Mouse (Mus musculus): ENCODE data around the gene Slc16a4.
A peak's percentile ranks its signal among the peaks of the same experiment; 100 is the strongest.

Gene Slc16a4

DNA sequence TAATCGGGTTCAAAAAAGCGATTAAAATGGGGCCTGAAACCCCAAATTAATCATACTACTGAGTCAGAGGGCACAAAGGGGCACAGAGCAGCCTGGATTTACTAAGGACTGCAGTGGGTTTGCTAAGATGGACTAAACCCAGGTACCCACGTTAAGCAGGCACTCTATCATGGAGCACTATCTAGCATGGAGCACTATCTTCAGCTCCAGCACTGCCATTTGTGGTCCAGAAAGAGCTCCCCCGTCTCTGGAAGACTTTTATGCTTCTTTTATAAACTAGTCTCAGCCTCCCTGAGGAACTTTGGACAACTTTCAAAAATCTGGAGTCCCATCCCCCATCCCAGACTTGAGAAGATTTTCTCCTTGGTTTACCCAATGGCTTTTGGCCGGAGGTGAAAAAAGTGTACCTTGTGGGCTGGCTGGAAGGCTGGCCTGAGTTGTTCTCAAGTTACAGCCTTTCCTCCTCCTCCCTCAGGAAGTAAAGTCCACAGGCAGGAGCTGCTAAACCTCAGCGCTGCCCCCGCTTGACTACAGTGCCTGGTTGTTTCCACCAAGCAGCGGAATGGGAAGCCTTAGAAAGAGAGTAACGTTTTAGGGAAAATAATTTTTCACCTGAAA lies at the start of gene Slc16a4:
Gene Slc16a4, plus strand, starts transcription at position 467 of the 618 bp plus-strand sequence.
- DNase-seq (ENCODE audit: low spot score) = peak; percentile 19

DNA sequence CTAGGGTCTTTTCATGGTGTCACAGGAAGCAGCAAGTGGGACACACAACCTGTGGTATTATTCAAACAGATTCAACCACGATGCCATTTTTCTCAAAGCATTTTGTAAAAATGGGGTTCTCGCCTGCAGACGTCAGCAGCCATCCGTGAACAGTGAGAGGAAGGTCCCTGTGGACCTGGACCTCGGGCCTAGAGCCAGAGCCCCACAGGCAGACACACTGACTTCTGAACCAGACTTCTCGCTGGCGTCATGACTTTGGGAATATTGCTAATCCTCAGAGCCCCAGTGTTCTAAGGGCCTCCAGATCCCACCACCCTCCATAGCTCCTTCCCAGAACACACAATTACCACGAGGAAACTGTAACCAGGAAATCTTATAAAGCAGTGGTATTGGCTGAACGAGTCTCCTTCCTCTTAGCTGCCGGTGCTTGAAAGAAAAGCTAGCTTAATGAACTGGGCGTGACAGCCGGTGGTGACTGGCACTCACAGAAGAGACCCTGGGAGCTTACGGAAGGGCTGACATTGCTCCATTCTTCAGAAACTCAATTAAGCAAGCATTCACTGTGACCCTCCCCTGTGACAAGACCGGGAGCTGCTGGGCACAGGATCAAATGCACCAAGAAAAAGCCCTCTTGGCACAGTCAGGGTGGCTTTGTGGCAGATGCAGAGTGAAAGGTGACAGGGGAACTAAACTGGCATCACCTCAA lies 49.5 kb upstream of the Slc16a4 start:
- DNase-seq (ENCODE audit: low spot score) = no peak

DNA sequence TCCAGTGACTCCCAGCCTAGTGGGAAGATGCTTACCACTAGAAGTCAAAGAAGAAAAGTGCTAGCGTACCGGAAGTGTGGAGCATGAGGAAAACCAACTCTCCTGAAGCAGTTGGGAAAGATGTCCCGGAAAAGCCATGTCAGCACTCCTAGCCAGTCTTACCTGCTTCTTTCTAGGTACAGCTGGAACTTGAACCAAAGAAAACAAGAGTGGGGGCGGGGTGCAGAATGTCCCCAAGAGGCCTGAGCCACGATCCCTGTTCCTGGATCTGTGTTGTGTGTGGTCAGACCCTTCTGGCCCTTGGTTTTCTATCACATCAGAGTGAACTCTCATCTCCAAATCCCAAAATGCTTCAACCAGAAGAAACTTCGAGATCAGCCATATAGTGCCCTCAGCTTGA lies 44.2 kb upstream of the Slc16a4 start:
- DNase-seq (ENCODE audit: low spot score) = no peak

DNA sequence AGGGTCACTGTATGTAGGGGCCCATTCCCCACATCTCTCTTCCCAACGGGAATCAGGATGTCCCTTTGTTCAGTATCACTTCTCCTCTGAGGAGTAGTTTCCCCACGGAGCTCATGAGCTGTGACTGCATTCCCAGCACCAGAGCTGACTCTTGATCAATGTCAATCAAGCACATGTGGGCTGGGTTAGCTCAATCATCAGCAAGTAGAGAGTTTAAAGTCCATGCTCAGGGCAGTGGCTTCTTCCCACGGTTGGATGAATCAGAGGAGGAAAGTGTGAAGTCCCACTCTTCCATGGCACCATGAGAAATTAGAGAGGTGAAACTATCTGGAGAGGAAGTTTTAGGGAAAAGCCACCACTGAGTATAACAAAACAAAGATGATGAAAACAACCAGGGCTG lies 42.0 kb upstream of the Slc16a4 start:
- DNase-seq (ENCODE audit: low spot score) = no peak

DNA sequence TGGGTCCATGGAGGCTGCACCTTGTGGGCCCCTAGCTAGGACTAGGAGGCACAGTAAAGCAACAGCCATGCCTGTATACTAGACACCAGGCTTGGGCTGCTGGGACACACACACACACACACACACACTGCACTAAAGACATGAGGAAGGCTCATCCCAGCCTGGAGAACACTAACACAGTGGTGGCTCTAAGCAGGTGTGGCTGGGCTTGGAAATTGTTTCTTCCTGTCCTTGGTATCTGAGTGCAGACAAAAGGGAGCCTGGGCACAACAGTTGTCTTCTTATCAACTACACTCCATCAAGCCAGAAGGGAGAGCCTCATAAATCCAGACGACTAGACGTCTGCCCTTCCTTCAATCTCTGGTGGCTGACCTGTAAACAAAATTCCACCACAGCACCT lies 40.7 kb upstream of the Slc16a4 start:
- DNase-seq (ENCODE audit: low spot score) = no peak

DNA sequence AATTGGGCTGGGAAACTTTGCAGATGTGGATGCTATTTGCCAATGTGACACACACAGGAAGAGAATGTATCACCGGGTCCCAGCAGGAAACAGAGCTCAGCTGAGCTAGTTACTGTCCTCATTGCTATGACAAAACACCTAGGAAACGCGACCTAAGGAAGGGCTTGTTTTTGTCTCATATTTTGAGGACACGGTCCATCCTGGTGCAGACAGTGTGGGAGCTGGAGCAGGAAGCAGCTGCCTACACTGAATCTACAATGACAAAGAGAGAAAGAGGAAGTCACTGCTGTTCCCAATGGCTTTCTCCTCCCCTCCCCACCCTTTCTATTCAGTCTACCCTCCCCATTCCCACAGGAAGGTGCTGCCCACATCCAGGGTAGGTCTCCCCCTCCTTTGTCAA lies 39.0 kb upstream of the Slc16a4 start:
- DNase-seq (ENCODE audit: low spot score) = no peak

DNA sequence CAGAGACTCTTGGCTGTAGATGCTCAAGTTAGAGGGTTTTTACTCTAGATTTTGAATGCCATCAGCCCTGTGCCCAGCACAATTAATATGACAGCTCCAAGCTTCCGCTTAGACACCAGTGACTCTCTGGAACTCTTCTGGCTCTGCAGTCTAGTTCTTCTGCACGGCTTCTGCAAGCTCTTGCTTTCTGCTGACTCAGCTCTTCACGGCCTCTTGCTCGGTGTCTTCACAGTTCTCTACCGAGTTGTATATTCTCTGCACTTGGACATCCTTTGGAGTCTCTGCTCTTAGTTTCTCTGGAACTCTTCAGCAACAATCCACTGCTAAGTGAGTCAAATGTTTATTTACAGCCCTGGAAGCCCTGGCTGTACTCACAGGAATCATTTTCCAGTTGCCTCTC lies 37.1 kb upstream of the Slc16a4 start:
- no peak for DNase-seq (ENCODE audit: low spot score)

DNA sequence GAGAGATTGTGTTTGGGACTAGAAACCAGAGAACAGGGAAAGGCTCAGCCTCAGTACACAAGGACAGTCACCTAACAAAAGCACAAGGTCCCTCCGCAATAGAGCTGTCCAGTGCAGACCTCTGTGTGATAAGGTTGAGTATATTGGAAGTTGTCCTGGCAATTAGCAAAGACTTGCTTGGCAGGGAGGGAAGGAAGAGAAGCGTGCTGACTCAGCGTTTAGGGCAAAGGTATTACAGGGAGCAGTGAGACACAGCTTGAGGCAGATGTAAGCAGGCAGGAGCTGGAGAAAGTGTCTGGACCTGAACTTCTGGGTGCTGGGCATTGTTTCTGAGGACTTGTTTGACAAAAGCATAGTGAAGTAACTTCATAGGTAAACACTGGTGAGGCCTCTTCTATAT lies 35.0 kb upstream of the Slc16a4 start:
- DNase-seq (ENCODE audit: low spot score) = no peak

DNA sequence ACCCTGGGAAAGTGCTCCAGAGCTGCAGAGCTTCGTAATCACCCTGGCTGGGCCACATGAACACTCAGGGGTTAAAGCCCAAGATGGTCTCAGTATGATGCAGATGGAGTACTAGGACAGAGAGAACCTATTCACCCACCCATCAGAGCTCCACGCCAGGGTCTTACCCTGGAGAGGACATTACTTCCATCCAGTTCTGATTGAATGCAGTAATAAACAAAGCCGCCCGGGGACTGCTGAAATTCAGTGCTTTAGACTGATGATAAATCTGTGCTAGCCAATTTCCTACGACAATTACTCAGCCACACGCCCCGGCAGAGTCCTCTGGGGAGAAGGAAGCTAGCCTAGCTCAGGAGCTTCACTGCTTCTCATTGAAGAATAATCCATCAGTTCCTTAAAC lies 34.3 kb upstream of the Slc16a4 start:
- DNase-seq (ENCODE audit: low spot score) = no peak

DNA sequence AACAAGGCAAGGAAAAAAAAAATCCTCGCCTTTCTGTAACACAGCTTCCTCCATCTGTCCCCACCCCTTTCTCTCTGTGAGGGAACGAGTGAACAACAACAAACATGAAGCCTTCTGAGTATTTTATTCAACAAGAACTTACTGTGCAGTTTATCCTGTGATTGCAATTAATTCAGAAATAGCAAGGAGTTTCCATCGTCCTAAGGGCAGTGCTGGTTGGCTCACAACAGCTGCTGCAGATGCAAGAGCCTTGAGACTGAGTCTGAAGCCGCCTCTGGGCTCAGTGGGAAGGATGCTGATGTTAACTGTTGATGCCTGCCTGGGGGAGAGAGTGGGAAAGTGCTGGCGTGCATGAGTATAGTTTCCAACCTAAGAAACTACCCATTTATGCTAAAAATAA lies 33.1 kb upstream of the Slc16a4 start:
- DNase-seq (ENCODE audit: low spot score) = no peak

DNA sequence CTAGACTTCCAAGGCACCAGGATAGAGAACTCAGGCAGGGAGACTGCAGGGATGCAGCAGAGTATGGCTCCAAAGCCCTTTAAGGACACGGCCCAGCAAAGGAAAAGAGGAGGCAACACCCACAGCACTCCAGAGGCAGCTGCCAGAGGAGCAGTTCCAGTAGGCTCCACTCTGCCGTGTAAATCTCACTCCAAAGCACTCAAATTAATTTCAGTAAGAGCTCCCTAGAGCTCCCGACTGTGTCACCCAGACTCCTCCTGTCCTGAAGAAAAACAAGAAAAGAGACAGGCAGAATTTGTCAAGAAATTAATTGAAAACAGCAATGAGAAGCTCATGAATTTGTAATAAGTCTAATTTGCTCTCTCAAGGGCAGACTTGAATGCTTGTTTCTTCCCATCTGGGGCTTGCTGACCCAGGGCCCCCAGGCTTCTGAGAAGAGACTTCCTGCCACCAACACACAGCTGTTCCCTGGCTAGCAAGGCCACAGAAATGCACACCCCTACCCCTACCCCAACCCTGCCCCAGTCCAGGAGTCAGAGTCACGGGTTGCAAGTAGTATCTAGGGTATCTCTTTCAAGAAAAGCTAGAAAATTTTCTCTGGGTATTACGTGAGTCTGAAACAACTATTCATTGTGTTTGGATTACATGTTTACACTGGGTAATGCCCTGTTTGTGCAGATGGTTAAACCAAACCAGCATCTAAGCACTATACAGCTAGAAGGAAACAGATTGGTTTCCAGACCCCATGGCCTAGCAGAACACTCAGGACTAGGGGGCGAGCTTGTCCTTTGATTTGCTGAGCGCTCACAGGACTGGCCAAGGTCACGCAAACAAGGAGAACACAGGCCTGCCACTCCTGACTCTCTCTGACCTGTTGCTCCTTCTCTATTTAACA lies 29.8 kb upstream of the Slc16a4 start:
- DNase-seq (ENCODE audit: low spot score) = no peak

DNA sequence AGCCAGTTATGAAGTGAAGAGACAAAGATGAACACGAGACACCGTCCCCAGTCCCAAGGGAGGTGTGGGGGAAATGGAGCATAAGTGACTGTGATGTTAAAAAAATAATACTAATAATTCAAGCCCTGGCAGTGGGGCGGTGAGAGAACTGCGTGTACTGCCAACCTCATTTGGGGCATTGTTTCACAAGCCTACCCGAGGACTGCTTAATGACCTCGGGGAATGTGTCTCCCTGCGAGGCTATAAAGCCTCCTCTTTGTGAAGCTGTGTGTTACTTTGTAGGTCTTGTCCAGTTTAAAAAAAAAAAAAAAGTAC lies 29.2 kb upstream of the Slc16a4 start:
- DNase-seq (ENCODE audit: low spot score) = peak; percentile 9

DNA sequence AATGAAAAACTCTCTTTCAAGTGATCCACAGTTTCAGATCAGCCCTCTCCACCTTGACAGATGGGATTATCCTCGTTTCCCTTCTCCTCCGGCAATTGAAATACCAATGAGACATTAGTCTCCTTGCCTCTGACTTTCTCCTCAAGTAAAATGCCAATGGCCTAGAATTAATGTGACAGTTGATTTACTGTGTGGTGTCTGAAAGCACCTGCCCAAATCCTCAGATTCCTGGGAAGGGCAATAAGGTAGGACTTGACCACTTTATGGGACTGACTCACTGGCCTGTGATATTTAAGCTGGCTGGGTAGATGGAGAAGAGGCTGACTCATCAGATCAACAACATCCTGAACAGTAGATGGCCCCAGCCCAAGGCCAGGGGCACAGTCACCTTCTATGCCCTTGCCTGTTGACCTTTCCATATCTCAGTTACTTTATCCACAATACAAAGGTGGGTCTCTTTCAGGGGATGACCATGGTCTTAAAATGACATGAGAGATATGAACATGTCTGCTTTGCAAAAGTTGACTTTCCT lies 24.1 kb upstream of the Slc16a4 start:
- DNase-seq (ENCODE audit: low spot score) = no peak

DNA sequence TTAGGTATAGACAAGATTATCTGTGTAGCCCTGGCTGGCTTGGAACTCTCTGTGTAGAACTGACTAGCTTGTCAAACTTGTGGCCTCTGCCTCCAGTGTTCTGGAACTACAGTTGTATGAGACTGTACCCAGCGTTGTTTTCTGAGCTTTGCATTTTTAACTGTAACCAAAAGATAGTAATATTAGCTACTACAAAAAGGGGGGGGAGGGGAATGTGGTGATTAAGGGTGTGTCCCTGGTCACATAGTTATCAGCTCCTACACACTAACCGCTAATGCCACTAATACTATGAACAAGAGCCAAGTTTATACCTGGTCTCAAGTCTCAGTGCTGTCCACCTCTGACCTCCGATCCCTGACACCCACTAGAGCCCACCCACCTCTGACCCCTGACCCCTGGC lies 18.6 kb upstream of the Slc16a4 start:
- no peak for DNase-seq (ENCODE audit: low spot score)

DNA sequence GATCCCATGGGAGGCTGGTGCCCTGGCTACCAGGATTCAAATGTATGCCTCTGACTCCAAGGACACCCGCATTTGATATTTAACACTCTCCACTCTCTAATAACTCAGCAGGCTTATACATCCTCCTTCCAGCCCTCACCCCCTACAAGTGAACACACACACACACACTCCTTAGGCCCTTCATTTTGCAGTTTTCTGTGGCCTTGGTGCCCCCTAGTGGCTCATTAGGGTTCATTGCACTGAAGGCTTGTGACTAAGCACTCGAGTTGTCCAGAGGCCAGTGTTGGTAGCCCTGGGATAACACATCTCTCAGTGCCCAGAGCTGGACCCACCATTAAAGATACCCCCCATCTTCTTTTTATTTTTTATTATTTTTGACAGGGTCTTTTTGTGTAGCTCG lies 17.2 kb upstream of the Slc16a4 start:
- peak; percentile 28 for DNase-seq (ENCODE audit: low spot score)

DNA sequence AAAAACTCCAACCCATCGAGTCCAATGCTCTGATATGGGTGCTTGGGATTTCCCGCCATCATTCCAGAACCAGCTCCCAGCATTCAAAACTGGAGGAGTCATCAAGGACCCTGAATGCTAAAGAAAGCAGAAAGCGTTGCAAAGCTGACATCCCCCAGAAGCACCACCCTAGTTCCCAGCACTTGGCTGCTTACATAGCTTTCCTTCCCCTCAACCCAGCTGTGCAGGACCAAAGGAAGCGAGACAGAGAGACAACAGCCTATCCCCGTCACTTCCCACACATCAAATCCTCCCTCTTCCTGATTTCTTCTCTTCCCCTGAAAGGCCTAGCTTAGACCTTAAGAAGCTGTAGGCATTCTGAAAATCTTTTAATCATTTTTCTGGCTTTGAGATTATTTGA lies 15.7 kb upstream of the Slc16a4 start:
- DNase-seq (ENCODE audit: low spot score) = no peak

DNA sequence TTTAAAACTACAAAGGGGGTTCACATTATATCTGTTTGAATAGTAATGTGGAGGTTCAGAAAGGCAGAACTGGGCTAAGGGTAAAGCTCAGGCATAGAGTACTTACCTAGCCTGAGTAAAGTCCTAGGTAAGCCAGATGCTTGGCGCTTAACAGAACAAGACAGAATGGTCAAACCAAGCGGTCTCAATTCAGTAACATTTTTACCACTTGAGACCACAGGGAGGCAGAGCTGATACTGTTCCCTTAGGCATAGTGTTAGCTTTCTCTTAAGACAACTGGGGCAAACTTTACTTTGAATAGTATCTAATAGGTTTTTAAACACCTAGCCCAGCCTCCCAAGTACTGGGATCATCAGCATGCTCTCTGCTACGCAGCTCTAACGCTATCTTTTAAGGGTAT lies 15.0 kb upstream of the Slc16a4 start:
- no peak for DNase-seq (ENCODE audit: low spot score)

DNA sequence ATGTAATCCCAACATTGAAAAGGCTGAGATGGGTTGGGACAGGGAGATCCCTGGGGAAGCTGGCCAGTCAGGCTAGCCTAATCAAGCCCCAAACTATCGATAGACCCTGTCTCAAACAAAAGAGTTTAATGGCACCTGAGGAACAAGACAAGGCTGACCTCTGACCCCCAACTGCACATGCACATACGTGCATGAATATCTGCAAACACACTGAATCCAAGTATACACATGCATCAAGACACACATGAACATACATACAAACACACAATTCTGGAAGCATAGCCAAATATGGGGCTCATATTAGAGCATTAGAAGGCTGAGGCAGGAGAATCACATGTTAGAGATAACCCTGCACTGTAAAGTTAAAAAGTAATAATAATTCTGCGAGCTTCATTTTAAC lies 14.4 kb upstream of the Slc16a4 start:
- no peak for DNase-seq (ENCODE audit: low spot score)

DNA sequence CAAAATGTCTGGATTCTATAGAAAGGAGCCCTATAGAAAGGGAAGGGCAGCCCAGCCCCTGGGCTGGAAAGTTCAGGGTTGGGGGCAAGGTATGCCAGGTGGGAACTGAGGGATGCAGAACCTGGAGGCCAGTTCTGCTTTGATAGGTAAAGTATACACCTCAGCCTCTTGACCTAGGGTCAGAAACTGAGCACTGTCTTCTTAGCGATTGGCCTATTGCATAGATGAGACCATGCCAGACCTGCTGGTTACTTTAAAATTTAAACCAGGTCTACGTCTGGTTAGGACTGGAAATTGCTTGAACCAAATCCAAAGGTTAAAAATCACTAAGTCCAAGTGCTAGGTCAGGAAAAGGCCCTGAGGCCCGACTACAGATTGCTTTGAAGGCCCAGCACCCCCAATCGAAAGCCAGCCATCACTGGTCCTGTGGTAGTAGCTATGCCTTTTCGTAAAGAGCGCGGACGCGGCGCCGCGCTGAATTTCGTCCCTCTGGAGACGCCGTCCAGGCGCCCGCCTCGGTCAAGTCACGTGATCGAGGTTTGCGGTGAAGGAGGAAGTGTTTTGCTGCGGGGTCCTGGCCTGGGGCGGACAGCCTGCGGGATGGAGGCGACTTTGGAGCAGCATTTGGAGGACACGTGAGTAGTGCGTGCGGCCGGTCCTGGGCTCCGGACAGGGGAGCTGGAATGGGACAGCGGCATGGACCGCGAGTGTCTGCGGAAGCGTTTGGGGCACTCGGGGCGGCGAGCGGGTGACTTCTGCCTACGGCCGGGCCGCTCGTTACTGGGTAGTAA lies 12.4 kb upstream of the Slc16a4 start, which contains the start of gene Lamtor5:
Gene Lamtor5, plus strand, starts transcription at position 380 of the 791 bp plus-strand sequence.
- DNase-seq (ENCODE audit: low spot score) = peak; percentile 82

DNA sequence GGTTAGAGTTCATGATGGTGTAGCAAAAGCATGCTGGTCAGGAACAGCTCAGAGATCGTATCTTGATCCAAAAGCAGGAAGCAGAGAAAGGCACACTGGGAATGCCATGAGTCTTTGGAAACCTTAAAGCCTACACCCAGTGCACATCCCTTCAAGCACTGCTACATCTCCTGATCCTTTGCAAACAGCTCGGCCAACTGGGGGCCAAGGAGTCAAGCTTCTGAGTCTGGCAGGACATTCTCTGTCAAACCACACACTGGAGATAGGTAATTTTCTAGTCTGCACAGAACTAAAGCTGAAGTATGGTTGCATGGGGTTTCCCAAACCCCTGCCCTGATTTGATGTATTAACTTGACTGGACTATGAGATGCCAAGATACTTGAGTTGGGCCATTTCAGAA lies 4.9 kb upstream of the Slc16a4 start:
- DNase-seq (ENCODE audit: low spot score) = no peak

DNA sequence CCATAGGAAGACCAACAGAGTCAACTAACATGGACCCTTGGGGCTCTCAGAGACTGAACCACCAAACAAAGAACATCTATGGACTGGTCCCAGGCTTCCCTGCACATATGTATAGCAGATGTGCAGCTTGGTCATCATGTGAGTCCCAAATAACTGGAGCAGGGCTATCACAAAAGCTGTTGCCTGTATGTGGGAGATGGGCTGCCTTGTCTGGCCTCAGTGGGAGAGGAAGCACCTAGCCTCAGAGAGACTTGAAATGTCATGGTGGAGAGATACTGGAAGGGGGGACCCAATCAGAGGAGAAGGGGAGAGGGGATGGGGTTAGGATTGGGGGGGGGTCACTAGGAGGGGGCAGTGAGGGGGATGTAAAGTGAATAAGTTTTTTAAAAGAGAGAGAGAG lies 3.7 kb upstream of the Slc16a4 start:
- DNase-seq (ENCODE audit: low spot score) = no peak
